Mouse (Mus musculus) lung, postnatal 10 days (tissue): ENCODE data around the gene Gm10401.
"Not testable (repeated sequence)": the region's sequence is repeated elsewhere in the genome, so short reads cannot be mapped to it uniquely, and the experiment has no call there.

Source experiments
- DNase-seq: peaks from one replicate; pipeline ENCODE4 v3.0.0; 2021

The Gm10401 gene

GRCm38 (mm10) chr5:115117467-115117866 is 19.4 kb upstream of the Gm10401 start:
- DNase-seq: no peak

GRCm38 (mm10) chr5:115116426-115116825 is 18.3 kb upstream of the Gm10401 start:
- DNase-seq: no peak

- DNase-seq: no peak
Measured at GRCm38 (mm10) chr5:115114501-115114900, 16.4 kb upstream of the Gm10401 start.

- no peak for DNase-seq
Measured at GRCm38 (mm10) chr5:115113244-115113643, 15.1 kb upstream of the Gm10401 start.

- no peak for DNase-seq
Measured at GRCm38 (mm10) chr5:115111156-115111555, 13.1 kb upstream of the Gm10401 start.

GRCm38 (mm10) chr5:115103253-115103652 is 5.2 kb upstream of the Gm10401 start:
- DNase-seq: not testable (repeated sequence)

GRCm38 (mm10) chr5:115102231-115102630 is 4.1 kb upstream of the Gm10401 start:
- no peak for DNase-seq

- DNase-seq: no peak
Measured at GRCm38 (mm10) chr5:115100473-115100872, 2.4 kb upstream of the Gm10401 start.

GRCm38 (mm10) chr5:115099991-115100390 is 1.9 kb upstream of the Gm10401 start:
- DNase-seq: peak; percentile 43

GRCm38 (mm10) chr5:115099530-115099929 is 1.4 kb upstream of the Gm10401 start:
- DNase-seq: no peak

GRCm38 (mm10) chr5:115091776-115092175 is 6.3 kb downstream of the Gm10401 start:
- no peak for DNase-seq

GRCm38 (mm10) chr5:115091015-115091414 is 7.1 kb downstream of the Gm10401 start:
- DNase-seq: no peak

GRCm38 (mm10) chr5:115089592-115090268 is 8.4 kb downstream of the Gm10401 start:
- no peak for DNase-seq

- no peak for DNase-seq
Measured at GRCm38 (mm10) chr5:115085675-115086074, 12.4 kb downstream of the Gm10401 start.

GRCm38 (mm10) chr5:115083492-115083891 is 14.6 kb downstream of the Gm10401 start:
- no peak for DNase-seq

- DNase-seq: no peak
Measured at GRCm38 (mm10) chr5:115081636-115082035, 16.5 kb downstream of the Gm10401 start.

- DNase-seq: peak; percentile 82
Measured at GRCm38 (mm10) chr5:115076144-115076901, 21.8 kb downstream of the Gm10401 start.

- no peak for DNase-seq
Measured at GRCm38 (mm10) chr5:115074749-115075148, 23.3 kb downstream of the Gm10401 start.

- DNase-seq: not testable (repeated sequence)
Measured at GRCm38 (mm10) chr5:115073306-115073705, 24.8 kb downstream of the Gm10401 start.

GRCm38 (mm10) chr5:115072143-115072542 is 26.0 kb downstream of the Gm10401 start:
- DNase-seq: peak; percentile 37

- peak; percentile 18 for DNase-seq
Measured at GRCm38 (mm10) chr5:115071096-115071901, 26.8 kb downstream of the Gm10401 start.

- no peak for DNase-seq
Measured at GRCm38 (mm10) chr5:115070457-115070856, 27.6 kb downstream of the Gm10401 start.

- DNase-seq: no peak
Measured at GRCm38 (mm10) chr5:115069611-115070010, 28.5 kb downstream of the Gm10401 start.
